Mouse (Mus musculus): ENCODE measurements around the gene Gmeb1.

- TF ChIP-seq POLR2A (IDR thresholded peaks at IDR 0.05; ENCODE audit: low read depth, low read length) (no peak), ELF1 (IDR thresholded peaks at IDR 0.05; ENCODE audit: low read depth, low read length) (no peak), EP300 (IDR thresholded peaks at IDR 0.05; ENCODE audit: low read length) (no peak), TCF12 (IDR thresholded peaks at IDR 0.05; ENCODE audit: low read depth, low read length) (no peak), CTCF (conservative IDR thresholded peaks at IDR 0.05 in 1 of 2, IDR thresholded peaks at IDR 0.05 in 1 of 2; ENCODE audit: low read depth in 2 of 2, low read length in 2 of 2) (no peak), NELFE (IDR thresholded peaks at IDR 0.05; ENCODE audit: low read depth, low read length) (no peak), BHLHE40 (IDR thresholded peaks at IDR 0.05; ENCODE audit: low read depth, low read length) (no peak), SMC3 (IDR thresholded peaks at IDR 0.05; ENCODE audit: low read depth, low read length) (no peak)
Measured at GRCm38 (mm10) chr4:132305276-132305675, 43.9 kb upstream of the Gmeb1 start.

All from CH12.LX (cell line).